Mouse (Mus musculus): ENCODE results near the gene Elp1. TPM values are rescaled to one million over a fixed set of nuclear protein-coding genes. Genes with fewer than 3 reads are reported as not detected.

The Elp1 gene
- polyA plus RNA-seq, 1 experiment from 2014 or later: 101 TPM

DNA sequence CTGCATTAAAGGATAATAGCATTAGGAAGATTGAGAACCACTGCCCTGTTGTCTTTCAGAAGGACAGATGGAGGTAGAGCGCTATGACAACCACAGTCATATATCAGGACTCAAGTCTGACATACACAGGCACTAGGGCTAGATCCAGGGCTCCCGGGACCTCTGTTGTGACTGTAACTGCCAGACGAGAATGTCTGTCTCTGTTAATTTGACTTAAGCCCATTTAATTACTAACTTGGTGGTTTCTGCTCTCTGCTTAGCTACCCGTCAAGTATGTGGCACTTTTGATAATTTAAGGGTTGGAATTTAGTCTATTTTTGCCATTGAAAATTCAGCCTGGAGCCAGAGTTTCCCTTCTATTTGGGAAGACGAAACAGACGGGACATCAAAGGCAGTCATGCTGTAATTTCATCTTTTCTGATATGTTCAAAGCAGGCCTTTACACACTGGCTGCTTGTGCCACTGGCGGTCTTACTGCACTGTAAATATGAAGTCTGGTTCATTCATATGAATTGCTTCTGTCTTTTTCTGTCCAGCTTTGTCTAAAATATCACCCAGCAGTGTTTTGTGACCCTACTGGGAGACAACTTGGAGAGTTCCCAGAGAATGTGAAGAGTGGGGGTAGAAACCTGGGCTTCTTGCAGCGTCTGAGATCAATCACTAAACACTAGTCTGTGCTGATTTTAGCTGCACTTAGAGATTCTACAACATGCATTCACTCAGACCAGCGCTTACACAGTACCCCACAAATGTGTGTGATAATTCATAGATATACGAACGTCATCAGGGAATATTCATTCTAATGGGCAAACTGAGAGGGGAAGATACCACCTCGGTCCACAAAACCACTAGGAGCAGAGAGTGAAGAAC lies 83.3 kb downstream of the Elp1 start:
- no peaks in the 10 kb centered on the region for H3K27me3 ChIP-seq (ENCODE audit: control insufficient read depth, insufficient read depth, low read length)
- H3K27ac ChIP-seq (replicated peaks; ENCODE audit: low read depth, low read length): no peak overlapping the region
- H3K4me1 ChIP-seq (ENCODE audit: control insufficient read depth, insufficient read depth, low read length): no peaks in the 10 kb centered on the region
- DNase-seq (ENCODE audit: low spot score): no peak
- no peak for ATAC-seq (ENCODE audit: insufficient number of reproducible peaks, low FRiP score, low TSS enrichment, low read depth)
- no peaks in the 10 kb centered on the region for H3K9me3 ChIP-seq (ENCODE audit: control insufficient read depth, low read length)
- no peak overlapping the region for H3K4me2 ChIP-seq (ENCODE audit: low read depth, severe bottlenecking)
- 69% methylated on average over 12 of the region's 12 CpGs for WGBS
- H3K4me3 ChIP-seq (ENCODE audit: low read depth, low read length): no peak overlapping the region
- no peak overlapping the region for H3K9ac ChIP-seq (ENCODE audit: low read length)
- H3K36me3 ChIP-seq (ENCODE audit: control insufficient read depth, insufficient read depth, low read length): no peaks in the 10 kb centered on the region

DNA sequence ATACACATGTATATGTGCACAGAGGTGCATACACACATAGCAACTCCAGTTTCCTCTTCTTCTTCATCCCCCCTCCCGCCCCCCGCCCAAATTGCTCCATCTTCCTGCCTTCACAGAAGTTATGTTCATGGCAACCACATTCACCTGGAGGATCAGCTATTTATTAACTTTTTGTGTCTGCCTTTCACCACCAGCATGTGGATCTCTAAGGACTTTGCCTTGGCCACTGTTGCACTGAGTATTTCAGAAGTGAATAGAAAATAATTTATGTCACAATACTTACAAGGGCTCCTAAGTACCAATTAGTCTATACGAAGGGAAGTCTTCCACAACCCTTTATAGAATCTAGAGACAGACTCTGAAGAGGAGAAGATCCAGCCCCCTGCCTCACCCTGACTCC lies 84.2 kb downstream of the Elp1 start:
- DNase-seq (ENCODE audit: low spot score) (no peak), ATAC-seq (ENCODE audit: insufficient number of reproducible peaks, low FRiP score, low TSS enrichment, low read depth) (no peak)
- no peak overlapping the region for H3K9ac ChIP-seq (ENCODE audit: low read length)
- H3K4me1 ChIP-seq (ENCODE audit: control insufficient read depth, insufficient read depth, low read length): no peaks in the 10 kb centered on the region
- no peaks in the 10 kb centered on the region for H3K9me3 ChIP-seq (ENCODE audit: control insufficient read depth, low read length)
- 90% methylated on average over 3 of the region's 3 CpGs for WGBS
- H3K4me2 ChIP-seq (ENCODE audit: low read depth, severe bottlenecking): no peak overlapping the region
- H3K27me3 ChIP-seq (ENCODE audit: control insufficient read depth, insufficient read depth, low read length): no peaks in the 10 kb centered on the region
- H3K4me3 ChIP-seq (ENCODE audit: low read depth, low read length): no peak overlapping the region
- H3K36me3 ChIP-seq (ENCODE audit: control insufficient read depth, insufficient read depth, low read length): no peaks in the 10 kb centered on the region
- no peak overlapping the region for H3K27ac ChIP-seq (replicated peaks; ENCODE audit: low read depth, low read length)

DNA sequence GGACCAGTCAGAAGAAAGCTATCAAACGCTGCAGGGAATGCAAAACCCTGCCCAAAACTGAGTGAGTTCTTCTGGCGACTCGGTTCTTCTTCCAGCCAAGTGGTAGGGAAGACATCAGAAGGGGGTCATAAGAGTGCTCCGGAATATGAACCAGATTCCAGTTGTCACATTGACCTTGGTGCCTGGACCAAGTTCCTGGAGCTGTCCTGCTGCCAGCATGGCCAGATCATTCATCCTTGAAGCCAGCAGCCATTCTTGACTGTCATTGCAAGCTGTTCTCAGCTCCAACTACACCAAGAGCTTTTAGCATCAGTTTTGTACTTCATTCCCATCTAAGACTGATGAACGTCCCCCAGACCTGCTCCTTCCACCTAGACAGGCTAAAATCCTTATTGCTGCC lies 85.3 kb downstream of the Elp1 start:
- no peaks in the 10 kb centered on the region for H3K9me3 ChIP-seq (ENCODE audit: control insufficient read depth, low read length)
- H3K9ac ChIP-seq (ENCODE audit: low read length): no peak overlapping the region
- no peak overlapping the region for H3K4me3 ChIP-seq (ENCODE audit: low read depth, low read length)
- H3K27ac ChIP-seq (replicated peaks; ENCODE audit: low read depth, low read length): no peak overlapping the region
- no peaks in the 10 kb centered on the region for H3K36me3 ChIP-seq (ENCODE audit: control insufficient read depth, insufficient read depth, low read length)
- H3K4me2 ChIP-seq (ENCODE audit: low read depth, severe bottlenecking): no peak overlapping the region
- DNase-seq (ENCODE audit: low spot score) (no peak), ATAC-seq (ENCODE audit: insufficient number of reproducible peaks, low FRiP score, low TSS enrichment, low read depth) (no peak)
- H3K4me1 ChIP-seq (ENCODE audit: control insufficient read depth, insufficient read depth, low read length): no peaks in the 10 kb centered on the region
- 62% methylated on average over 5 of the region's 5 CpGs for WGBS
- H3K27me3 ChIP-seq (ENCODE audit: control insufficient read depth, insufficient read depth, low read length): no peaks in the 10 kb centered on the region

- no peak for DNase-seq (ENCODE audit: low spot score)
- Histone ChIP-seq H3K9me3 (ENCODE audit: control insufficient read depth, low read length) (no peaks in the 10 kb centered on the region), H3K4me2 (ENCODE audit: low read depth, severe bottlenecking) (no peak overlapping the region), H3K4me3 (ENCODE audit: low read depth, low read length) (no peak overlapping the region), H3K36me3 (ENCODE audit: control insufficient read depth, insufficient read depth, low read length) (no peaks in the 10 kb centered on the region), H3K27me3 (ENCODE audit: control insufficient read depth, insufficient read depth, low read length) (no peaks in the 10 kb centered on the region), H3K27ac (replicated peaks; ENCODE audit: low read depth, low read length) (no peak overlapping the region), H3K9ac (ENCODE audit: low read length) (no peak overlapping the region), H3K4me1 (ENCODE audit: control insufficient read depth, insufficient read depth, low read length) (no peaks in the 10 kb centered on the region)
- 92% methylated on average over 3 of the region's 3 CpGs for WGBS
- ATAC-seq (ENCODE audit: insufficient number of reproducible peaks, low FRiP score, low TSS enrichment, low read depth): no peak
These were observed 89.0 kb downstream of the Elp1 start for GRCm38 (mm10) chr4:56713155-56713554.

DNA sequence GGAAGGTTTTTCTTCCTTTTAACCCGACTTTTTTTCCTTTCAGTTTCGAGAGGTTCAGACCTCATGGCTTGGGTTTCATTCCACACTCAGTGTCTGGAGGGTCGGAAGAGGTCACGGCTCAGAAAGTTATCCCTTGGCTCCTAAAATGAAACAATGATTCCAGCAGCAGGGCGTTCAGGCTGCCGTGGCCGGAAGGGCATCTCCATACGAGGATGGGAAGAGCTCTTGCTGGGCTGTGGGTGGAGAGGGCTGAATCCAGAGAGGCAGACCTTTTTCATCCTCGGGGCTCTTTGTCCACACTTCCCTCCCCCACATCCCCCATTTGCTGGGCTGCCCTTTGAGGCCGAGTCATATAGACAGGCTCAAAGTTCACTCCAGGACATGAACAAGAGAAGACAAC lies 99.9 kb downstream of the Elp1 start:
- no peaks in the 10 kb centered on the region for H3K27me3 ChIP-seq (ENCODE audit: control insufficient read depth, insufficient read depth, low read length)
- H3K36me3 ChIP-seq (ENCODE audit: control insufficient read depth, insufficient read depth, low read length): no peaks in the 10 kb centered on the region
- no peaks in the 10 kb centered on the region for H3K9me3 ChIP-seq (ENCODE audit: control insufficient read depth, low read length)
- no peaks in the 10 kb centered on the region for H3K4me1 ChIP-seq (ENCODE audit: control insufficient read depth, insufficient read depth, low read length)
- H3K4me2 ChIP-seq (ENCODE audit: low read depth, severe bottlenecking): no peak overlapping the region
- DNase-seq (ENCODE audit: low spot score) (no peak), ATAC-seq (ENCODE audit: insufficient number of reproducible peaks, low FRiP score, low TSS enrichment, low read depth) (no peak)
- WGBS: 37% methylated on average over 10 of the region's 10 CpGs
- no peak overlapping the region for H3K27ac ChIP-seq (replicated peaks; ENCODE audit: low read depth, low read length)
- no peak overlapping the region for H3K4me3 ChIP-seq (ENCODE audit: low read depth, low read length)
- no peak overlapping the region for H3K9ac ChIP-seq (ENCODE audit: low read length)

Other genes with a start within 250 kb of the Elp1 start
- gene Gm26657, start 62.3 kb downstream of the Elp1 start, polyA plus RNA-seq (2014; fragmentation: Nextera tagmentation; extraction: Ambion mirVana): not detected in 2 replicates
- not detected in 2 replicates for gene Actl7b, start 60.9 kb downstream of the Elp1 start, polyA plus RNA-seq (2014; fragmentation: Nextera tagmentation; extraction: Ambion mirVana)
- not detected in 2 replicates for gene Actl7a, start 58.9 kb downstream of the Elp1 start, polyA plus RNA-seq (2014; fragmentation: Nextera tagmentation; extraction: Ambion mirVana)
- gene Fam206a, start within 50 bp of the Elp1 start, polyA plus RNA-seq (2014; fragmentation: Nextera tagmentation; extraction: Ambion mirVana): 28.6 and 30.5 TPM in 2 replicates
- 36.2 and 37.7 TPM in 2 replicates for gene Ctnnal1, start 62.9 kb upstream of the Elp1 start, polyA plus RNA-seq (2014; fragmentation: Nextera tagmentation; extraction: Ambion mirVana)
- gene Tmem245, start 145.1 kb upstream of the Elp1 start, polyA plus RNA-seq (2014; fragmentation: Nextera tagmentation; extraction: Ambion mirVana): 8.8 and 9.4 TPM in 2 replicates
- 0.43 and 0.51 TPM in 2 replicates for gene Frrs1l, start 188.1 kb upstream of the Elp1 start, polyA plus RNA-seq (2014; fragmentation: Nextera tagmentation; extraction: Ambion mirVana)

Data from limb, embryonic 11.5 days (tissue).